Mouse (Mus musculus) midbrain, postnatal 0 days (tissue): ENCODE measurements around the gene Gm3435. TPM values are rescaled to one million over a fixed set of nuclear protein-coding genes. Genes with fewer than 3 reads are reported as not detected.
"Not testable (repeated sequence)": the region's sequence is repeated elsewhere in the genome, so short reads cannot be mapped to it uniquely, and the experiment has no call there.

Experiments
- ATAC-seq: fragments of 200-750 bp; cut with Nextera tagmentation; 2 replicates; pipeline ENCODE4 v1.8.0; 2017; ENCODE audit warnings: moderate number of reproducible peaks, mild to moderate bottlenecking, moderate TSS enrichment, moderate library complexity; ENCODE audit not compliant: low FRiP score
- DNase-seq: peaks from one replicate; pipeline ENCODE4 v3.0.0-alpha.2; 2015; ENCODE audit warnings: low spot score
- H3K27ac ChIP-seq: fragments of 300-500 bp; sonication (generic); 2 replicates; pipeline ENCODE4 v1.5.1; 2014; ENCODE audit warnings: low read depth, mild to moderate bottlenecking, low read length, mixed read lengths
- H3K27me3 ChIP-seq: fragments of 300-500 bp; sonication (generic); 2 replicates; pipeline ENCODE4 v1.6.1; 2014; ENCODE audit warnings: low read length, control low read depth, mixed read lengths; ENCODE audit not compliant: insufficient read depth
- H3K36me3 ChIP-seq: fragments of 300-500 bp; sonication (generic); 2 replicates; pipeline ENCODE4 v1.6.1; 2014; ENCODE audit warnings: low read length, control low read depth, mixed read lengths; ENCODE audit not compliant: insufficient read depth
- H3K4me1 ChIP-seq: fragments of 300-500 bp; sonication (generic); 2 replicates; pipeline ENCODE4 v1.6.1; 2014; ENCODE audit warnings: mild to moderate bottlenecking, control low read depth, antibody characterized with exemption, low read length, mixed read lengths; ENCODE audit not compliant: insufficient read depth
- H3K4me2 ChIP-seq: fragments of 300-500 bp; sonication (generic); 2 replicates; pipeline ENCODE4 v1.6.1; 2014; ENCODE audit warnings: low read depth, mild to moderate bottlenecking, low read length, mixed read lengths; ENCODE audit not compliant: poor library complexity, severe bottlenecking
- H3K4me3 ChIP-seq: fragments of 300-500 bp; sonication (generic); 2 replicates; pipeline ENCODE4 v1.5.1; 2014; ENCODE audit warnings: low read depth, mild to moderate bottlenecking, low read length, moderate library complexity
- H3K9ac ChIP-seq: fragments of 300-500 bp; sonication (generic); replicated peaks from 2 replicates; pipeline ENCODE4 v1.6.1; 2014; ENCODE audit warnings: mild to moderate bottlenecking, low read length, moderate library complexity, mixed read lengths; ENCODE audit not compliant: poor library complexity, severe bottlenecking
- H3K9me3 ChIP-seq: fragments of 300-500 bp; sonication (generic); 2 replicates; pipeline ENCODE4 v1.6.1; 2016; ENCODE audit warnings: low read length, control low read depth
- WGBS: fragments of 180-500 bp; shearing (Covaris S2); extraction: QIAGEN DNeasy Blood & Tissue Kit; methylation state at CpG from one replicate; pipeline ENCODE4 v1.1.7; 2014; 5-methylcytosine and 5-hydroxymethylcytosine counted together
- polyA plus RNA-seq: library from polyadenylated mRNA; unstranded; fragments of >200 nt; fragmentation: Nextera tagmentation; extraction: Ambion mirVana; gene quantifications from 2 replicates; pipeline ENCODE4 v1.2.1, GENCODE M21; 2015
- total RNA-seq: library from RNA; depleted of rRNA; stranded (reverse); fragments of >200 nt; gene quantifications from 2 replicates; pipeline ENCODE4 v1.2.3, GENCODE M21; 2014

The Gm3435 gene
- total and polyA plus RNA-seq, 2 experiments from 2014 or later = 4.8 to 8.7 TPM

DNA sequence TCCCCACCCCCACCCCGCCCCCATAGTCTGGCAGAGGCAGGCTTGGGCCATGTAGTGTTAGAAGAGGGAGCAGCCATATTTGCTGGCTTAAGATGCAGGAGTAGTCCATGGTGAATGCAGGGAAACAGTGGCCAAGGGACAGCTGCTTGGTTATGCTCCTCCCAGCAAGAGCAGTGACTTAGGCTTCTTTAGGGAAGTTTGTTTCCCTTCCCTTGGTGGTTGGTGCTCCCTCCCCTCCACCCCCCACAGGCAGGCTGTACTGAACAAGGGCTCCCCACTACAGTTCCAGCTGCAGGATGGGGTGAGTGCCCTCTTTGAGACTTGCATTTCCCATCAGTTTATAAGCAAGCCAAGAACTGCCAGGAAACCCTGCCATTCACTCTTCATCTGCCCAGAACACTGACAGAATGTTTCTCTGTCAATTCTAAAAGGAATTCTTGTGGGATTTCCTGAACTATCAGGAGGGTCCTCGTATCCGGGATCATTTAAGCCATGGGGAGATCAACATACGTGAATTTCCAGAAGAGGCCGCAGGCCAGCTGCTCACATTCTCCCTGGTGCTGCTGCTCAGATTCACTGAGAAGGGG is 19.8 kb upstream of the Gm3435 start:
- not testable (repeated sequence) for H3K4me2 ChIP-seq, DNase-seq, H3K9ac ChIP-seq, H3K36me3 ChIP-seq, H3K4me3 ChIP-seq, H3K9me3 ChIP-seq, H3K27ac ChIP-seq, H3K27me3 ChIP-seq, H3K4me1 ChIP-seq, ATAC-seq
- 73% methylated on average over 4 of the region's 5 CpGs for WGBS

DNA sequence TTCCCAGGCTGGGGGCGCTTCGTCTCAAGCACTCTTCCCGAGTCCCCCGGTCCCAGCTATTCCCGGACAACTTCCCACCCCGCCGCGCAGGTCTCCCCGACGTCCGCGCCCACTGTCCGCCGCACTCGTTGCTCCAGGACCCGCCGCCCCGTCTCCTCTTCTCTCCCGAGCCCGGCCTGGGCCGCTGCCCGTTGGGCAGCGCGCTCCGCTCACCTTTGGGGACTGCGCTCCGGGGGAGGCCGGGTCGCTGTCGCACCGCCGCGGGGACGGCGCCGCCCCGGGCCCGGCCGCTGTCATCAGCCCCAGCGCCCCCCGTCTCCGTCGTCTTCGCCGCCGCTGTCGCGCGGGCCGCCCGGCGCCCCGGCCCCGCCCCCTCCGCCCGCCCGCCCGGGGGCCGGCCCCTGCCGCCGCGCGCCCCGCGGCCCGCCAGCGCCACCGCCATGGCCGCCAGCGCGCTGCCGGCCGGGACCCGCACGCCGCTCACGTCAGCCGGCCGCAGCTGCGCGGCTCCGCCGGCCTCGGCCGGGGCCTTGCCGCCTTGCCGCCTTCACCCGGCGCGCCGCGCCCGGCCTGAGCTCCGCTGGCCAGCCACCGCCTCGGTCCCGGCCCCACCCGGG is 17.3 kb upstream of the Gm3435 start:
- not testable (repeated sequence) for H3K9me3 ChIP-seq, H3K27me3 ChIP-seq, H3K4me1 ChIP-seq, DNase-seq, H3K4me3 ChIP-seq, H3K36me3 ChIP-seq, H3K9ac ChIP-seq, H3K27ac ChIP-seq, H3K4me2 ChIP-seq
- no CpG with 5 or more reads among the region's 98 CpGs for WGBS
- peak; percentile 80 for ATAC-seq

DNA sequence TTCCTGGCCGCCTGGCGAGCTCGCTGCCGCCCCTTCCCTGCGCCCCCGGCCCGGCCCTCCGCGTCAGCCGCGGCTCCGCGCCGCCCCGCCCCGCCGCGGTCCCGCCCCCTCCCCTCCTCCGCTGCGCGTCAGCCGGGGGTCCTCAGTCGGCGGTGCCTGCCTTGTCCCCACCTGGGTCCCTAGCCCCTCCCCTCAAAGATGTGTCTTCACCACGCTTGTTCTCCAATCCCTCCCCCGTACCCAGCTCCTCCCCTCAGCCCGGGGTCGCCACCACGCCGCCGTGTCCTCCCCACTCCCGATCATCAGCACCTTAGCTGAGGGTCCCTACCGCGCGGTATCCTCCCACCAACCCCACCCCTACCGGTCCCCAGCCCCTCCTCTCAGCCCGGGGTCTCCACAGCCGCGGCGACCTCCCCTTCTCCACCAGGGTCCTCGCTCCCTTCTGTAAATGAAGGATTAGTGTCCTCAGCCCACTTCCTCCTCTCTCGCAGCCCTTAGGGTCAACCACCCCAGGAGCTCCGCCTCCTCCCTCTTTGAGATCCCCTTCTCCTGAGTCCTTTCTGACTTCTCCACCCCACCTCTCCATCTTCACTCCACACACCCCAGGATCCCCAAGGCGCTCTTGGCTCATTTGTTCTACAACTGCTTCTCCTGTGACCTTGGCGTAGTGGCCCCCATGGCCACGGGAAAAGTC is 16.7 kb upstream of the Gm3435 start:
- WGBS = no CpG with 5 or more reads among the region's 47 CpGs
- H3K27me3 ChIP-seq, H3K27ac ChIP-seq, H3K4me1 ChIP-seq, H3K4me2 ChIP-seq, H3K9ac ChIP-seq, H3K4me3 ChIP-seq, H3K9me3 ChIP-seq, H3K36me3 ChIP-seq, DNase-seq: not testable (repeated sequence)
- ATAC-seq = peak; percentile 89

DNA sequence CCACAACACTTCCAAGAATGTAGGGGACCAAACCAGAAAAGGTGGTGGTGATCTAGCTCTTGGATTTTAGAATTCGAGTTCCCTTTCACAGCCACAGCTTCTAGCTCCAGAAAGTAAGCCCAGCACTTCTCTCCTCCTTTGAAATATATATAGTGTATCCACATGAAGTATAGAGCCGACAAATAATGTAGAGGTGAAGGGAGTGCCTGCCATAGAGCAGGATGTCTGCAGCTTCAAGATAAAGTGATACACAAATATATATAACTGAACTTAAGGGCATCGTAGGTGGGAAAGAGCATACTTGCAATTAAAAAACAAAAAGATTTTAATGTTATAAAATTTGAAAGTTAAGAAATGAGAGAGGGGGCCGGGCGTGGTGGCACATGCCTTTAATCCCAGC is 15.8 kb upstream of the Gm3435 start:
- H3K9me3 ChIP-seq, H3K36me3 ChIP-seq, H3K9ac ChIP-seq, H3K27me3 ChIP-seq, H3K27ac ChIP-seq, H3K4me3 ChIP-seq, H3K4me1 ChIP-seq, H3K4me2 ChIP-seq, DNase-seq, ATAC-seq: not testable (repeated sequence)
- WGBS = no CpG with 5 or more reads among the region's 5 CpGs

DNA sequence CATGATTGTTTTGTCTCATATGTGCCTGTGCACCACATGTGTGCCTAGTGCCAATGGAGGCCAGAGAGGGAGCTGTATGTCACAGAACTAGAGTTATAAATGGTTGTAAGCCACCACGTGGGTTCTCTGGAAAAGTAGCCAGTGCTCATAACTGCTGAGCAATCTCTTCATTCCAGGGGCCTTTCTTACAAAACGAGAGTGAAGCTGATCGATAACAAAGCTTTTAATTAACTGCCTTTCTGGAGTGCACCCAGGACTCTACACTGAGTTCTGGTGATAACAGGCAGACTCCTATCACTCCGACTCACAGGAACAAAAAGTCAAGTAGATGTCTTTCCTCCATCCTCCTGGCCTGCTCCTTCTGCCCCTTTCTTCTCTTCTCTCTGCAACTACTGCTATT is 9.9 kb upstream of the Gm3435 start:
- H3K4me3 ChIP-seq, H3K36me3 ChIP-seq, H3K9me3 ChIP-seq, H3K9ac ChIP-seq, ATAC-seq, DNase-seq, H3K4me1 ChIP-seq, H3K27ac ChIP-seq, H3K4me2 ChIP-seq, H3K27me3 ChIP-seq: not testable (repeated sequence)
- no CpG with 5 or more reads among the region's 4 CpGs for WGBS

DNA sequence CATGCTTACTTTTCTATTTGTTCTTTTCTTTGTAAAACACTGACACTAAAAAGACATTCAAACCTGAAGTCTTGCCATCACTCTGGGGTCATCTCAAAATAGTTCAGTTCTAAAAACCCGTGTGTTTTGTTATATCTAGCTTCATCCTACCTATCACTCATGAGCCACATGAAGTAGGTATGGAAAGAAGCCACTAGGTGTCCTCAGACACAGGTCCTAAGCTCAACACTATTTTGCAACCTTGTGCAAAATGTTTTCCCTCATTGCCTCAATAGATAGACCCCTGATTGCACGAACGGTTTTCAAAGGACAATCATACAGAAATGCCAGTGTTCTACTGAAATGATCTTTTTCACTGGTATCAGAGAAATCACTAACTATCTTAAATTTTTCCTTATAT is 888 bp upstream of the Gm3435 start:
- H3K4me2 ChIP-seq, ATAC-seq, H3K27me3 ChIP-seq, H3K4me3 ChIP-seq, DNase-seq, H3K27ac ChIP-seq, H3K9ac ChIP-seq, H3K4me1 ChIP-seq, H3K9me3 ChIP-seq, H3K36me3 ChIP-seq: not testable (repeated sequence)
- no CpG with 5 or more reads among the region's 3 CpGs for WGBS

DNA sequence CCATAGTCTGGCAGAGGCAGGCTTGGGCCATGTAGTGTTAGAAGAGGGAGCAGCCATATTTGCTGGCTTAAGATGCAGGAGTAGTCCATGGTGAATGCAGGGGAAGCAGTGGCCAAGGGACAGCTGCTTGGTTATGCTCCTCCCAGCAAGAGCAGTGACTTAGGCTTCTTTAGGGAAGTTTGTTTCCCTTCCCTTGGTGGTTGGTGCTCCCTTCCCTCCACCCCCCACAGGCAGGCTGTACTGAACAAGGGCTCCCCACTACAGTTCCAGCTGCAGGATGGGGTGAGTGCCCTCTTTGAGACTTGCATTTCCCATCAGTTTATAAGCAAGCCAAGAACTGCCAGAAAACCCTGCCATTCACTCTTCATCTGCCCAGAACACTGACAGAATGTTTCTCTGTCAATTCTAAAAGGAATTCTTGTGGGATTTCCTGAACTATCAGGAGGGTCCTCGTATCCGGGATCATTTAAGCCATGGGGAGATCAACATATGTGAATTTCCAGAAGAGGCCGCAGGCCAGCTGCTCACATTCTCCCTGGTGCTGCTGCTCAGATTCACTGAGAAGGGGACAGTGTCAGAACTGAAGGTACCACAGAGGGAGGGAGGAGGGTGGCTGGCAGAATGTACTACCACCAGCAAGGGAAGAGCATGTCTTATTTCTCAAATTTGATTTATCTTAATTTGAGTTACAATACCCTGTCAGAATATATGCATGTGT is 11.7 kb downstream of the Gm3435 start:
- not testable (repeated sequence) for H3K4me3 ChIP-seq, H3K27ac ChIP-seq, H3K9me3 ChIP-seq, DNase-seq, H3K4me1 ChIP-seq, ATAC-seq, H3K4me2 ChIP-seq, H3K36me3 ChIP-seq, H3K27me3 ChIP-seq, H3K9ac ChIP-seq
- 67% methylated on average over 3 of the region's 3 CpGs for WGBS

DNA sequence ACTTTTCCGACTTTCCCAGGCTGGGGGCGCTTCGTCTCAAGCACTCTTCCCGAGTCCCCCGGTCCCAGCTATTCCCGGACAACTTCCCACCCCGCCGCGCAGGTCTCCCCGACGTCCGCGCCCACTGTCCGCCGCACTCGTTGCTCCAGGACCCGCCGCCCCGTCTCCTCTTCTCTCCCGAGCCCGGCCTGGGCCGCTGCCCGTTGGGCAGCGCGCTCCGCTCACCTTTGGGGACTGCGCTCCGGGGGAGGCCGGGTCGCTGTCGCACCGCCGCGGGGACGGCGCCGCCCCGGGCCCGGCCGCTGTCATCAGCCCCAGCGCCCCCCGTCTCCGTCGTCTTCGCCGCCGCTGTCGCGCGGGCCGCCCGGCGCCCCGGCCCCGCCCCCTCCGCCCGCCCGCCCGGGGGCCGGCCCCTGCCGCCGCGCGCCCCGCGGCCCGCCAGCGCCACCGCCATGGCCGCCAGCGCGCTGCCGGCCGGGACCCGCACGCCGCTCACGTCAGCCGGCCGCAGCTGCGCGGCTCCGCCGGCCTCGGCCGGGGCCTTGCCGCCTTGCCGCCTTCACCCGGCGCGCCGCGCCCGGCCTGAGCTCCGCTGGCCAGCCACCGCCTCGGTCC is 14.0 kb downstream of the Gm3435 start:
- H3K27ac ChIP-seq, H3K36me3 ChIP-seq, H3K4me3 ChIP-seq, H3K9me3 ChIP-seq, H3K27me3 ChIP-seq, DNase-seq, H3K9ac ChIP-seq, H3K4me1 ChIP-seq, H3K4me2 ChIP-seq: not testable (repeated sequence)
- peak; percentile 78 for ATAC-seq
- WGBS = no CpG with 5 or more reads among the region's 97 CpGs
